Mouse (Mus musculus): ENCODE measurements around the gene Hmga1b.
"Not testable (repeated sequence)": the region's sequence is repeated elsewhere in the genome, so short reads cannot be mapped to it uniquely, and the experiment has no call there.

Hmga1b gene

DNA sequence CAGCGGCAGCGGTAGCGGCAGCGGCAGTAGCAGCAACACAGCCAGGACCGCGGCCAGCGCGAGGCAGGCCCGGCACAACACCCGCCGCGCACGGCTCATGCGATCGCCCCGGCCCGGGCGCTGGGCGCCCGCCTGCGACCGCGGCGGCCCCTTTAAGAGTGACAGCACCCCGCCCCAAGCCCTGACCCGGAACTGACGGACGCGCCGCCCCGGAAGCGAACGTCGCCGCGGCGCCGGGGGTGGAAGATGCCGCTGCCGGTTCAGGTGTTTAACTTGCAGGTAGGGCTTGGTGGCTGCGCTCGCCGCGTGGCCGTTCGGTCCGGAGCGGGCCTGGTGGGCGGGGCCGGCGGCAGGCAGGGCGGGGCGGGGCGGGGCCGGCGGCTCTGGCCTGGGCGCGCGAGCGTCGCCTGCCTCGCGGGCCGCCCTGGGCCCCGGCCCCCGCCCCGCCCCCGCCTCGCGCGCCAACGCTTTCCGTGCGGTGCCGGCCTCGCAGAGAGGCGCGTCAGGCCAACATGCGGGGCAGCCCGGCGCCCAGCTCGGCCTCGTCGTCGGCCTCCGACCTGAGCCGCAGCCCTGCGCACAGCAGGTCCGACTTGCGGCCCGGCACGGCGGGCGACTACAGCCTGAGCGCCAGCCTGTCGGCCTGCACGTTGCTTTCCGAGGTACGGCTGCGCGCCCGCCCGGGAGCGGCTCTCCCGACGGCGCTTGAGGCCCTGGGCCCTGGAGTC lies 21.6 kb downstream of the Hmga1b start, which contains the start of the genes Rfng and Gps1:
Gene Rfng, minus strand, starts transcription at position 144 of the 728 bp plus-strand sequence.
Gene Gps1, plus strand, starts transcription at position 209 of the 728 bp plus-strand sequence.
- peak; percentile 86 for DNase-seq (ENCODE audit: low spot score)

DNA sequence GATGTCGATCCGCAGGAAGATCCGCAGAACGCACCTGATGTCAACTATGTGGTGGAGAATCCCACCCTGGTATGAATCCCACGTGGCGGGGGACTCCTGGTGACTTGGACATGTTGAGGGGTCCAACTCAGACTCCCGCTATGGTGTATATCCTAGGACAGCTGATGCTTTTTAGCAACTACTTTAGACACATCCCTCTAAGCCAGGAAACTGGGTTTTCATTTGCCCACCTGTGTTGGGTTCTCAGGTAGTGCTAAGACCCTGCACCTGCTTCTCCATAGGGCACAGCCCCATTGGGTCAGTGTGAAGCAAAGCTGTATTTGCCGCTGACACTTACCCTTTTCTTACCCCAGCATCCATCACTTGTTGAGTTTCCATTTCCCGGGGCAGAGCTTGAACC lies 22.6 kb downstream of the Hmga1b start:
- no peak for DNase-seq (ENCODE audit: low spot score)

DNA sequence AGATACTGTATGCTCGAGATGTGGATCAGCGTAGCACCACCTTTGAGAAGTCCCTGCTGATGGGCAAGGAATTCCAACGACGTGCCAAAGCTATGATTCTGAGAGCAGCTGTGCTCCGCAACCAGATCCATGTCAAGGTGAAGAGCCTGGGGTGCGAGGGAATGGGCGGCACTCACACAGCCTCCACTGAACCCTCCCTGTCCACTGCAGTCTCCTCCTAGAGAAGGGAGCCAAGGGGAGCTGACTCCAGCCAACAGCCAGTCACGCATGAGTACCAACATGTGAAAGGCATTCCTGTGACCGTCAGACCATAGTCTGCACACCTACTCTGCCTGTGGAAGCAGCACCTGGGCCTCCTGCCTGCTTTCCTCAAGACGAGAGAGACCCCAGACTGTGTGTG lies 25.9 kb downstream of the Hmga1b start:
- DNase-seq (ENCODE audit: low spot score) = not testable (repeated sequence)

DNA sequence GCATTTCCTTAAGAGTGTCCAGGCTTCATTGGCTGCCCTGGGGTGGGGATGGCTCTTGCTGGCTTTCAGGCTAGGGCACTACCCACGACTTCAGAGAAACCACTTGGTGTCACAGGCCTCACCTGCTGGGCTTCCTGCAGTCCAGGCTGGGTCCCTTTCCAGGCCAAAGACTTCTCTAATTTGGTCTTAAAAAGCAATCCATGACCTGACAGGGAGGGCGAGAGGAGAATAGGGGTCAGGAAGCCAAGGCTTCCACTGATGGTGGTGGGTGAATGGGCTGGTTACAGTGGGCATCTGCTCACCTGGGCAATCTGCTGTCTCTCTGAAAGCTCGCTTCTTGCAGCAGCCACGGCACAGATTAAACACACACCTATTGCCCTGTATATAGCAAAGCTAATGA lies 26.8 kb downstream of the Hmga1b start:
- no peak for DNase-seq (ENCODE audit: low spot score)

DNA sequence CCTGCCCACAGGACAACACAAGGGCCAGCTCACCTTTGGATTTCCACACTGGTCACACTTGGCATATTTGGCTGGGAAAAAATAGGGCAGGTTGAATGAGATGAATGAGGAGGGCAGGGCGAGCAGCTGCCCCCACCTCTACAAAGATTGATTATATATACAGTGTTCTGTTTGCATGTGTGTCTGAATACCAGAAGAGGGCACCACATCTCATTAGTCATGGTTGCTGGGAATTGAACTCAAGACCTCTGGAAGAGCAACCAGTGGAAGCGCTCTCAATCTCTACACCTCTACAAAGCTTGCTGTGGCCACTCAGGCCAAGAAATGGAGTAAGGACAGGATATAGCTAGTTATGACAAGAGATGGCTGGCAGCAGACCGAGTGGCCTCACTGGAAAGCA lies 27.2 kb downstream of the Hmga1b start:
- DNase-seq (ENCODE audit: low spot score) = no peak

DNA sequence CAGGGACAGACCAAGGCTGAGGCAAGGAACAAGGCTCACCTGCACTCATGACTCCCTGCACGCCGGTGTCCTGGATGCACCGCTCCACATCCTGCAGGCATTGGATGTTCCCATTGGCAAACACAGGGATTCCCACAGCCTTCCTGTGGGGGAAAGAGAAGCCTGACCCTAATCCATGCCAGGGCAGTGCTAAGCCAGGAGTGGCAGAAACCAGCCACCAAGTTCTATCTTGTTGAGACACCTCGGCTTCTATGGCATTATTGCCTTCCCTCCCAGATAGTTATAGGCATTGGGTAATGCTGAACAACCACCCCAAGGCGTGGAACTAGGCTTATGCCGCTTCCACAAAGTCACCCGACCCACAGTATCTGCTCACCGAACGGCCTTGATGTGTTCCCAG lies 30.1 kb downstream of the Hmga1b start:
- DNase-seq (ENCODE audit: low spot score) = no peak

DNA sequence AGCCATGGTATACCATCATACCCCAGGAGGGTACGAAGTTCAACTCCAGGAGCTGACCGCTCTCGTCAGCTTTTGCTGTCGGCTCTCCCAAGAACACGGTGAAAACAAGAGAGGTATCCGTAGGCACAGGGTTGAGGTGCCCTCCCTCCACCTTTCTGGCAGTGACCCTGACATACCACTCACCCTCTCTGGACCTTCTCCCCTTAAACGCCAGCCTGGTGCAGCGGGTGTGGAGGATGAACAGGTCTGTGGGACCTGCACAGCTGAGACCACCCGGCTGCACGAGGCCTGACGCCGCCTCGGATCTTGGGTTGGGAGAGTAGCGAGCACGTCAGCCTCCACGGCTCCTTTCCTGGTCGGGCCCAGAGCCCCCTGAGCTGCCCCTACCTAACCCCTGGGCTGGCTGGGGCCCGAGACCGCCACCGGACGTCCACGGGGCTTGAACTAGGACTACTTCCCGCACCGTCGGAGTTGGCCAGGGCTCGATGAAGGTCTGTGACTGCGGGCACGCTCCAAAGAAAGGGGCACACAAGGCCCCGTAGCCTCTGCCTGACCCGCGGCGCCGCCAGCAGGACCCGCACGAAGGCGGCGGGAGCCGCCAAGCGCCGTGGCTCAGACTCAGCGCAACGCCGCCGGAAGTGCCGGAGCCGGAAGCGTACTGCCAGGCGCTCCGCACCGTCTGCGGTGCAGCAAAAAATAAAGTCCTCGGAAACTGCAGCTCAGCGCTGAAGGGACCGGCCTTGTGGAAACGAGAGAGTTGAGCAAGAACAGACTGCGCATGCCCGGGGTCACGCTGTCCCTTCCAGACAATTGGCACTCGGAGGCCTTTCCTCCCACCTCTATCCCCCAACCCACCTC lies 33.4 kb downstream of the Hmga1b start, which contains the start of gene Dus1l:
Gene Dus1l, minus strand, starts transcription at position 648 of the 858 bp plus-strand sequence.
- DNase-seq (ENCODE audit: low spot score) = peak; percentile 98

DNA sequence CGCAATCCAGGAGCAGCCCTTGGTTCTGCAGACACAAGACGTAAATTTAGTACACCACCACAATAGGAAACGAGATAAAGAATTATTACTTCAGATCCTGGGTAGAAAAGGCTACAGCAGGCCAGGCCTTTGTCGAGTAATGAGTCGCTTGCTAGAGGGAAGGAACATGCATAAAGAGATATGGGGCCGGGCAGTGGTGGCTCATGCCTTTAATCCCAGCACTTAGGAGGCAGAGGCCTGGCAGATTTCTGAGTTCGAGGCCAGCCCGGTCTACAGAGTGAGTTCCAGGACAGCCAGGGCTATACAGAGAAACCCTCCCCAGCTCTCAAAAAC lies 34.0 kb downstream of the Hmga1b start:
- DNase-seq (ENCODE audit: low spot score) = no peak

DNA sequence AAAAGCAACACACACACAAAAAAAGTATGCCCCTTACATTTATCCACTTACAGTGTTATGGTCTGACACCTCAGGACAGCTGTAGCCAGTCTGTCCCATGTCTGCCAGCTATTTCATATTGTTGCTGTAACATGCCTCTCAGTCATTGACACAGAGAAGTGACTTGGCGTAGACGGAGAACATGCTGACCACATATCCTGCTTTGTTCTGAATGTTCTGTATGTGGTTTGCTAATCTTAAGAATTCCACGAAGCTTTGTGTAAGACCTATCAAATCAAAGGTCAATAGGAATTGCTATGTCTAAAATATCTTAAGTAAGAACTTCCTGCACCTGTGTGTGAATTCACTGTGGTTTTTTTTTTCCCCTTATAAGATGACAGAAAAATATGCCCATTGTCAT lies 35.6 kb downstream of the Hmga1b start:
- no peak for DNase-seq (ENCODE audit: low spot score)

DNA sequence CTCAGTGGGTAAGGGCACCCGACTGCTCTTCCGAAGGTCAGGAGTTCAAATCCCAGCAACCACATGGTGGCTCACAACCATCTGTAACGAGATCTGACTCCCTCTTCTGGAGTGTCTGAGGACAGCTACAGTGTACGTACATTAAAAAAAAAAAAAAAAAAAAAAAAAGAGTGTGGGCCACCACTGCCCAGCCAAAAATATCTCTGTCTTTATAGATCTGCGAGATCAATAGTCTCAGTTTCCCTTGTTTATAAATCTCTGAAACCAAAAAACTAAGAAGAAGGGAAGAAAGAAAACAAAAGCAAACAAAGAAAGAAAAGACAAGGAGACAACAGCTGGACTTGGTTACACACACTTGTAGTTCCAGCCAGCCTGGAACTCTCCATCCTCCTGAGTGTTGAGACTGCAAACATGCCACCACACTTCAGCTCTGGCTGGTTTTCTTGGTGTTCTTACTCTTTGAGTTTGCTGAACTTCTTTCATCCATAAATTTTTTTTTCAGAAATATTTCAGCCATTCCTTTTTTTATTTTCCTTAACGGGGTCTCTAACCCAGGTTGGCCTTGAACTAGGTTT lies 36.8 kb downstream of the Hmga1b start:
- DNase-seq (ENCODE audit: low spot score) = no peak

DNA sequence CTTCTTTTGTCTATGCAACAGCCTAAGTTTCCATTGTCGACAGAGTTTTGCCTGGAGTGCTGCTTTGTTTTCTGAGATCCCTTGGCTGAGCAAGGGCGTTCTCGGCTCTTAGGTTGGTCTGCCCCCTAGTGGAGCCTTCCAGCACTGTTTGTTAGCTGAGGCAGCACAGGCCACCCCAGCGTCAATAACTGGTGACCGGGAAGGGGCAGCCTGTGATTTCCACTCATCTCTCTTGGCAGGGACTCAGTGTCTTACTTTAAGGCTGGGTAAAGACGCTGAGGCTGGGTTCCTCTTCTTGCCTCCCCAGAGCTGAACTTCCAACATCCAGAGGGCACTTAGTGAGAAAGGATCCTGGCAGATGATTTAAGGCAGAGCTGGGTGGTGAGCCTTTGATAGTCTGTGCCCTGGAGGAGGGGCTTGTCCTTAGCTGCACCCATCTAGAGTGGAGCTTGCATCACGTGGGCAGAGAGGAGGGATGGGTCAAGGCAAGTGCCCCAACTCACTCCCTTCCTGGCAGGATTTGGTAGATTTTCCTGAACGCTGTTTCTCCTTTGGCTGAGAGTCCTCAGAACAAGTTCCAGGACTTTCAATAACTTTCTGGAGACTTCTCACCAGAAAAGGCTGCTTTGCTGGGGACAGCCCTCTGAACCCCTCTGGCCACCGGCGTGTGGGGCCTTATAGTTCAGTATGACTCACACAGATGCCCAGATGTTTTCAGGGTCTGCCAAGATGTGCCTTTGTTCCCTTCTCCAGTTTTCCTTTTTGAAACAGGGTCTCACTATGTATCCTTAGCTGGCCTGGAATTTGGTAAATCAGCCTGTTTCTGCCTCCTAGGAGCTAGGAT lies 37.7 kb downstream of the Hmga1b start:
- DNase-seq (ENCODE audit: low spot score) = peak; percentile 96

DNA sequence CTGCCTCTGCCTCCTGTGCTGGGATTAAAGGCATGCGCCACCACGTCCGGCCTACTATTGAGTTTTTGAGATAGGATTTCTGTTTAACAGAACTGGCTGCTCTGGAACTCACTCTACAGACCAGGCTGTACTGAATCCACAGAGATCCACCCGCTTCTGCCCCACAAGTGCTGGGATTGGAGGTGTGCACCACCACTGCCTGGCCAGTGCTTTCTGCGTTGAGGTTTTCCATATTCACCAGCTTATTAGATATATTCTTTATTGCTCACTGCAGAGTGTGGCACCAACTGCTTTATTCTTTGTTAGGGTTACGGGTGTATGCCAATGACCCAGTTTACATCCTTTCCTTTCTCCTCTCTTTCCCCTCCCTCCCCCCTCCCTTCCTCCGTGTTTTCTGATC lies 41.7 kb downstream of the Hmga1b start:
- DNase-seq (ENCODE audit: low spot score) = no peak

DNA sequence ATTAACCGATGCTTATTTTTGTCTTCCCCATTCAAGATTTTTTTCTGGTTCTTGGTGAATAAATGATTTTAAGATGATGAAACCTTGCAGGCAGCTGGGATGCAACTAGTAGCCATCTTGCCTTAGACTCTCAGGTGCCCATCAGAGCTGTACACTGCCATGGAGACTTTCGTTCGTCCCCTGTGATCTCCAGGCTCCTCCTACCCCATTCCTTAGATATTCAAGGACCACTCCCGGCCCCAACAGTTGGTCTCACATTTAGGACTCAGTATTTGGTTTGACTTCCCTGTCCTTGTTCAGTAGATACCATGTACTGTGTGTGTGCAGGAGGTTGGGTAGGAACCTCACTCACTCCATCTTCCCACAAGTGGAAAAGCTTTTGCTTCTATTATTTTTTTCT lies 42.2 kb downstream of the Hmga1b start:
- no peak for DNase-seq (ENCODE audit: low spot score)

DNA sequence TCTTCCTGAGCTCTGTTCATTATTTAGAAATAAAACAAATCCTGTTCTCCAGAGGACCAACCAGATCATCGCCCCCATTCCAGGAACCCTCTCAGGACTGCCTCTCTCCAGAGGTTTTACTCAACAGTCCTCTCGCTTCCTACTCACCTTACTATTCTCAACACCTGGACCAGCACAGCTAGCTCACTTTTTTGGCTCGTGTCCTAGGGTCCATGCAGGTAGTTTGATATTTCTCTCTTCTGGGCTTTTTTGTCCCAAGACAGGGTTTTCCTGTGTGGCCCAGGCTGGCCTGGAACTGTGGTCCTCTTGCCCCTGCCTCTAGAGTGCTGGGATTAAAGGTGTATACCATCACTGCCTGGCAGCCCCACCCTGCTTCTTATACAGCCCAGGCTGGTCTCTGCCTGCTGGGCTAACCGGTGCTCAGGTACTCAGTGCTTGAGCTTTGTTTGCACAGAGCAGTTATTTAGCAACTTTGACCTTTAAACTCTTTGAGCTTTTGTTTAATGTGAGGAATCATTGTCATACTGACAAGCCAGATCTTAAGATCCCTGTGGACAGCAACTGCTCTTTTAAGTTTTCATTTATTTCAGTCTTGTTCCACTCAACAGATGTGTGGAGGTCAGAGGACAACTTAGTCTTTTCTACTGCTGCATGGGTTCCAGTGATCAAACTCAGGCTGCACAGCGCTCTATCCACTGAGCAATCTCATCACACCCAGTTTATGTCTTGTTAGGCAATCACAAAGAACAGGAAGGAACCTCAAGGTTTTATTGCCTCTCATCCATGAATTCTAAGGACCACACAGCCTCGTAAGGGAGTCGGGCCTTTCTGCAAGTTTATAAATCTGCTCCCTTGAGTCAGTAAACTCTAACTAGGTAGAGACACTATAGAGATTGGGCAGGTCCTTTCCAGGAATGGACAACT lies 43.0 kb downstream of the Hmga1b start:
- no peak for DNase-seq (ENCODE audit: low spot score)

DNA sequence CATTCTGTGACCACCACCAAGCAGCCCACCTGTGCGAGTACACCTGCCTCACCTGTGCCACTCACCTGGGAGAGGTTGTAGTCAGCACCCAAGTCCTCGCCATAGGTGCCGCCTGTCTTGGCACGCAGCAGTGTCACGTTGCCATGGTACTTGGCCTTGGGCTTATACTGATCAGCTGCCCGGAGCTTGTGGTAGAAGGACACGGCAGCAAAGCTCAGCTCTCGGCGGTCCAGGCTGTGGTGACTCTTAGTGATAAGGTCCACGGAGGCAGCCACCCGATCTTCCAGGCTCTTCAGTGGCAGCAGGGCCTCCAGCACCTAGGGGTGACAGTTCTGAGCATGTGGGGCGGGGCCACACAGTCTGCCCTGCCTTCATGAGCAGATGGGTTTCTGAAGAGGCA lies 45.4 kb downstream of the Hmga1b start:
- DNase-seq (ENCODE audit: low spot score) = no peak

DNA sequence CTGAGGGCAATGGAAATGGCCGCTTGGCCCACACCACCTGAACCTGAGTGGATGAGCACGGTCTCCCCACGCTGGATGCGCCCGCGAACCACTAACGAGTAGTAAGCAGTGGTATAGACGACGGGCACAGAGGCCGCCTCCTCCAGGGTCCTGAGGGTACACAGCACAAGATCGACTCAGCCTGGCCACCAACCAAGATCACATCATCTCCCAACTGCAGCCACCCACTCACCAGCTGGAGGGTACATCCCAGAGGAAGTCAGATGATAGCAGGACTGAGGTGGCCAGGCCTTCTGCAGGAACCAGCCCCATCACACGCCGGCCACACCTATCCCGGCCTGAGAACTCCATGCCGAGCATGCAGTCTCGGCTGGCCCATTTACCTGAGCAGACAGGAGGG lies 49.5 kb downstream of the Hmga1b start:
- no peak for DNase-seq (ENCODE audit: low spot score)

Data from embryo, embryonic 10.5 days (tissue).